Comparison of ENCODE assay signal across 8 mouse cellular contexts in genomic region chr3:41743436-41743835, GRCm38 (mm10). TPM values are rescaled to one million over a fixed set of nuclear protein-coding genes. Genes with fewer than 3 reads are reported as not detected.
DNase-seq lines count a peak whose midpoint lies in the region; ATAC-seq lines count a peak whose summit lies in the region.

No protein-coding gene starts in this region.

- ATAC-seq in heart, embryonic 11.5 days (replicated peaks; ENCODE audit: insufficient number of reproducible peaks, low FRiP score, low TSS enrichment) = no peak
- no peak for ATAC-seq in midbrain, embryonic 15.5 days (replicated peaks)

- peak overlapping the region; percentile 75 for H3K4me3 ChIP-seq in heart, embryonic 11.5 days (ENCODE audit: low read depth, low read length)
- peak overlapping the region; percentile 92; the same call in 1 of the 2 replicates for H3K4me3 ChIP-seq in midbrain, embryonic 15.5 days

- WGBS in heart, embryonic 11.5 days (ENCODE audit: insufficient replicate concordance) = 59% methylated on average over 6 of the region's 6 CpGs
- WGBS in midbrain, embryonic 15.5 days = 32% methylated on average over 6 of the region's 6 CpGs

- no peaks in the 10 kb centered on the region for H3K9me3 ChIP-seq in heart, embryonic 11.5 days (replicated peaks; ENCODE audit: control insufficient read depth, low read length)
- H3K9me3 ChIP-seq in midbrain, embryonic 15.5 days = no peaks in the 10 kb centered on the region

- peak overlapping the region; percentile 70 for H3K4me2 ChIP-seq in heart, embryonic 11.5 days
- H3K4me2 ChIP-seq in midbrain, embryonic 15.5 days = peak overlapping the region; percentile 64

- H3K27ac ChIP-seq in heart, embryonic 11.5 days (ENCODE audit: low read depth, low read length) = no peak overlapping the region
- H3K27ac ChIP-seq in midbrain, embryonic 15.5 days = peak overlapping the region; percentile 8; the same call in 1 of the 2 replicates

- no peaks in the 10 kb centered on the region for H3K36me3 ChIP-seq in heart, embryonic 11.5 days (ENCODE audit: control insufficient read depth, insufficient read depth, low read length)
- H3K36me3 ChIP-seq in midbrain, embryonic 15.5 days (replicated peaks) = no peaks in the 10 kb centered on the region

- intact Hi-C loops in left cerebral cortex, postnatal 36 days (cut with DNase I) = loop anchor here (5.0 kb wide), 1 partner anchor 561 kb away; no protein-coding TSS in a partner anchor

- H3K27me3 ChIP-seq in heart, embryonic 11.5 days (ENCODE audit: control insufficient read depth, insufficient read depth, low read length) = no peaks in the 10 kb centered on the region
- H3K27me3 ChIP-seq in midbrain, embryonic 15.5 days (replicated peaks) = no peaks in the 10 kb centered on the region

- peaks cover 4% of the 10 kb centered on the region; the same call in 1 of the 2 replicates for H3K4me1 ChIP-seq in heart, embryonic 11.5 days (ENCODE audit: control insufficient read depth, insufficient read depth, low read length)
- peaks cover 18% of the 10 kb centered on the region for H3K4me1 ChIP-seq in midbrain, embryonic 15.5 days

- H3K9ac ChIP-seq in heart, embryonic 11.5 days (ENCODE audit: low read depth, low read length) = no peak overlapping the region
- 0 out of 2 replicates have a peak overlapping the region, but pooled peaks have one; percentile 48 for H3K9ac ChIP-seq in midbrain, embryonic 15.5 days

- DNase-seq in ovary, postnatal 14 days (ENCODE audit: low spot score) = peak; percentile 1
- no peak for DNase-seq in ovary, postnatal 36 days (ENCODE audit: low spot score)
- DNase-seq in c-Kit-positive CD71-positive TER-119-positive erythroid progenitor cells, embryonic 14.5 days (ENCODE audit: low spot score) = peak; percentile 15
- DNase-seq in kidney, postnatal 36 days = peak; percentile 12 to 37
- no peak for DNase-seq in left cerebral cortex, postnatal 36 days (ENCODE audit: low spot score in 2 of 2)
- no peak for DNase-seq in spleen, adult 12 weeks (ENCODE audit: low spot score)

RNA-seq across cellular contexts. Expression of gene D3Ertd751e, which starts 1.0 kb away (rescaled TPM):
- polyA plus RNA-seq in heart, embryonic 11.5 days (2014; fragmentation: Nextera tagmentation; extraction: Ambion mirVana) = 15.7 and 19.1 TPM in 2 replicates
- polyA plus RNA-seq in midbrain, embryonic 15.5 days (2015; fragmentation: Nextera tagmentation; extraction: Ambion mirVana) = 8.7 and 9.7 TPM in 2 replicates
- total RNA-seq in left cerebral cortex, postnatal 36 days (2021) = 10 to 100 TPM; 10.6 to 11.2 TPM

RNA-seq across cellular contexts. Expression of gene Sclt1, which starts 1.1 kb away (rescaled TPM):
- 11.0 and 12.1 TPM in 2 replicates for polyA plus RNA-seq in heart, embryonic 11.5 days (2014; fragmentation: Nextera tagmentation; extraction: Ambion mirVana)
- 18.9 and 20.9 TPM in 2 replicates for polyA plus RNA-seq in midbrain, embryonic 15.5 days (2015; fragmentation: Nextera tagmentation; extraction: Ambion mirVana)
- 10 to 100 TPM; 13.0 to 21.4 TPM for total RNA-seq in left cerebral cortex, postnatal 36 days (2021)

Comparison
In these comparisons a context has a peak if more than half of its experiments do, and no peak if none do; other contexts are left out.
1. DNase-seq: peak in ovary, postnatal 14 days (single experiment), c-Kit-positive CD71-positive TER-119-positive erythroid progenitor cells, embryonic 14.5 days (single experiment) and kidney, postnatal 36 days (2 of 2); none in ovary, postnatal 36 days (single experiment), left cerebral cortex, postnatal 36 days (0 of 2) and spleen, adult 12 weeks (single experiment).